Mouse (Mus musculus) spleen, adult 2 months (tissue): Measurements from ENCODE around the gene Kcna10.

Experiments used
- CTCF ChIP-seq: fragments of 200-500 bp; IDR thresholded peaks from 2 replicates; pipeline ENCODE4 v1.5.1; 2011; ENCODE audit warnings: mild to moderate bottlenecking, inconsistent platforms; ENCODE audit not compliant: insufficient read depth, insufficient read length, insufficient replicate concordance; ENCODE audit errors: extremely low read depth
- POLR2A ChIP-seq: fragments of 200-500 bp; IDR thresholded peaks from 2 replicates; pipeline ENCODE4 v1.6.1; 2011; ENCODE audit warnings: low read depth, low read length, inconsistent platforms

GRCm38 (mm10) chr3:107238051-107238450, 55.2 kb downstream of the Kcna10 start:
- no peak for TF ChIP-seq POLR2A
- no peak for TF ChIP-seq CTCF
